Mouse (Mus musculus) layer of hippocampus, adult 9-10 months (tissue): Measurements from ENCODE around the gene Olfr148.
A peak's percentile ranks its signal among the peaks of the same experiment; 100 is the strongest.

Source experiments
- DNase-seq: peaks from one replicate; pipeline ENCODE4 v3.0.0; 2022; ENCODE audit warnings: low spot score

The Olfr148 gene

DNA sequence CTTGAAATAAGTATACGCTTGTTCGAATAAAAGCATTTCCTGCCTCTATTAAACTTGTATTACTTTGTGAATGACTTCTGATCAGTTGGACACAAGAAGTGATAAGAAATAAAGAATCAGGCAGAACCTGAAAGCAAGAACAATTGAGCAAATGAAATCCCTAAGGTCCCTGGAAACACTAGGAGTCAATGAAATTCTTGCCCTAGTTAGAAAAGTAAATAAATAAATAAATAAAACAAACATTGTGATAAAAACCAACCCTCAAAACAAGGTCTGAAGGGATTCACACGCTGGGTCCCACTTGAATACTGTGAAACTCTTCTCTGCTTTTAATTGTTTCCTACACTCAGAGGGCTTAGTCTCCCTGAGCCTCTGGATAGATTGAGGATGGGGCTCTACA lies at the start of gene Olfr148:
Gene Olfr148, plus strand, starts transcription at position 301 of the 400 bp plus-strand sequence.
- DNase-seq: no peak

DNA sequence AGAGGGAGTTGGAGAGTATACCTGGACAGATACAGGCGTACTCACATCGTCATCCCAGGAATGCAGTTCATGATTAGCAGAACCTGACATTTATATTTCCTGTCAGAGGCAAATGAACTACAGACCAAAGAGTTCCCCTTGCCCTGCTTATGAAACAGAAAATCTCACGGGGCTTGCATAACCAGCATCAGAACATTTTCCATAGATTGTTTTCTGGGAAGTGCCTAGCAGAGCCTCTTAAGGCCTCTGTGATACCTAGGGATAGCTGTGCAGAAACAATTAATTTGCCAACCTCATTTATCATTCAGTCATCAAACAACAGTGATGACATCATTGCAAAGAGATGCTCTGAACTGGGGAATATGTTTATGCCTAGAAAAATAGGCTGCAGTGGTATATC lies 35.0 kb upstream of the Olfr148 start, which contains the start of gene Olfr959:
Gene Olfr959, minus strand, starts transcription at position 101 of the 400 bp plus-strand sequence.
- DNase-seq: no peak

DNA sequence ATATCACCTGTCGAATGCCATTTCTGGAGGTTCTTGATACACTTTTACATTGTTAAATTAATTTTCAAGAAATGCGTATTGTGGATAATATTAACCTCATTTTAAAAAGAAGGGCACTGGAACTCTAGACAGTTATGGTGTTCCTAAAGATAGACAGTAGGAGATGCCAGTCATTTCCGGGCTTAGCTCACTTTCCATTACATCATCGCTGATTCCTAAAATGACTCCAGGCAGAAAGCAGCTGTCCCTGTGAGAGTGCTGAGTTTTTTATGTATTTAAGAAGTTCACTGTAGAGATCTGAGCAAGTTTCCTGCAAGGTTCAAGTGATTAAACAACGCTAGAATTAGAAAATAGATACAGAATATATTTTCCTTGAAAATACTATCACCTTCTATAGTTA lies 33.4 kb upstream of the Olfr148 start:
- DNase-seq: no peak

DNA sequence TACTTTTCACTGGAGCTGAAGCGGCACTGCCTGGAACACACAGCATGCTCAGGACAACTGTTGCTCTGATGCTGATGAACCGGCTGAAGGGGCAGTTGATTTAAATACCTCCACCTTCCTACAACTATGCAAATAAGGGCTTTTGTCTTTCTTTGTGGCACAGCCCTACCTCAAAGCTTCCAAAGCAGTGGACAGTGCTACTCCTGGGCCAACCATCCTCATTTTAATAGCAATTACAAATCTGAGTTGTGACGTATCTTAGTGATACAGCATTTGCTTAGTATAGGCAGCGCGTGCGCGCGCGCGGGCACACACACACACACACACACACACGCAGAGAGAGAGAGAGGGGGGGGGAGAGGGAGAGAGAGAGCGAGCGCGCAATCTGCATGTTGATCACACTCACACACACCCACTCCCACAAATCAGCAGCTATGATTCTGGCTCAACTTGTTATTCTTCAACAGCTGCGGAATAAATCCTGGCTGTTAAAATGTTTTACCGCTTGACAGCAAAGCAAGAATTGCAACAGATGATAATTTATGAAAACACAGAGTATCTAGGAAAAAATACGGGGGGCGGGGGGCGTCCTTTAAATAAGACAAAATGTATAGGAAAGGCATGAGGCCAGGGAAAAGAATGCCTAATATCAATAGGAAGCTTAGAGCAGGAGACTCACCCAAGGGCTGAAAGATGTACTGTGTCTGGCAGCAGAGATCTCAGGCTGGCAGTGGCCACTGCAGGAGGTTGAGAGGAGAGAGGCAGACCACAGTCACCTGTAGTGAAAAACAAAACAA lies 7.7 kb upstream of the Olfr148 start:
- DNase-seq: no peak

DNA sequence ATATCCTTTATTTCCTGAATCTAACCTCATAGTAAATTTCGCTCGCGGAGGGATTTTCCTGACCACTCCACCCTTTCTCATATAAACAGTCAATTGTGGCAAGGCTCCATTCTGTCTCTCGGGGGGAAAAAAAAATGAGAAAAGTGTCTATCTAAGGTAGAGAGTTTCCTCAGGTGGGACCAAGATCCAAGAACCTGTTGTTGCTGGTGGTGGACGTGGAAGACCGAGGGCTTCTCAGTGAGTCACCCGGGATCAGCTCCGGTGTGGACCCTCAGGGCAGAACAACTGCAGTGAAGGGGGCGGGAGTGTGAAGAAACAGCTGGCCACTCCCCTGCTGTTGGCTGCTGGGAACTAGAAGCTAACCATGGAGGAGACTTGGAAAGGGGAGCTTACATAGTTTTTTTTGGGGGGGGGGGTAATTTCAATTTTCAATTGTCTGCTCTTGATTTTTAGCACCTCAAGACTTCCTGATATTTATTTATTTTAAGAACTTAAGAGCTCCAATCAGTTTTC lies 7.1 kb upstream of the Olfr148 start:
- DNase-seq: no peak

DNA sequence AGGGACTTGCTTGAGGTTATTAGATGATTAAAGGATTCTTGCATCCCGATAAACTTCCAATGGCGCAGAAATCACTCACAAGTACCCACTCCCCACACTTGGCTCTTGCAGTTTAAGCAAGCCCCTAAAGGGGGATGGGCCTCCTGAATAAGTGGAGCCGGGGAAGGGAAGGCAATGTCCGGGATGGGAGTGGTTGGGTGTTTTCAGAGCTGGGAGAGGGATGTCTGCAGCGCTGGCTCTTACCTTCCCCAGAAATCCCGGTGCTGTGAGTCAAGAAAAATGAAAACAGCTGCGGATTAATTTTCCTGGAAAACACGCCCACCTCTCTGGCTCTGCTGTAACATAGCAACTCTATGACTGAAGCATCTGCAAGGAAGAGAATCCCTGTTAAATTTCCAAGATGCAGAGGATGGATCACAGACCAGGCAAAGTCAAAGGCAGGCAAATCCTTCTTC lies 6.4 kb upstream of the Olfr148 start, which contains the start of gene AW551984:
Gene AW551984, minus strand, starts transcription at position 405 of the 455 bp plus-strand sequence.
- DNase-seq: no peak

DNA sequence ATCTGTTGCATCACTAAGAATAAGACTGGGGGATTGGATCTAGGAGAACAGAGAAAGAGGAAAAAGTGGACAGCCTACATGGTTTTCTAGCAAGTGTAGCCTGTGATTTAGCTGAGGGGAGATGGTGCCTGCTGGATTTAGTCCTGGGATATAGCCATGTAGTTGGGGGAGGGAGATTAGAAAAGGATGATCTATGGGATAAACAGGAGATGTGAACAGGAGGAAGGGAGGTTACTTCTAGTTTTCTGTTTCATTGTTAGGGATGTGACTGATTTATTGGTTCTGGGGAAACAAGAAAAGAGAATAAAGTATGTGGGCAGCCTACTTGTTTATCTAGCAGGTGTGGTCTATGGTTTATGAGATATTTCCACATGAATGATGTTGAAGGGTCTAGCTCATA lies 2.0 kb upstream of the Olfr148 start:
- no peak for DNase-seq

DNA sequence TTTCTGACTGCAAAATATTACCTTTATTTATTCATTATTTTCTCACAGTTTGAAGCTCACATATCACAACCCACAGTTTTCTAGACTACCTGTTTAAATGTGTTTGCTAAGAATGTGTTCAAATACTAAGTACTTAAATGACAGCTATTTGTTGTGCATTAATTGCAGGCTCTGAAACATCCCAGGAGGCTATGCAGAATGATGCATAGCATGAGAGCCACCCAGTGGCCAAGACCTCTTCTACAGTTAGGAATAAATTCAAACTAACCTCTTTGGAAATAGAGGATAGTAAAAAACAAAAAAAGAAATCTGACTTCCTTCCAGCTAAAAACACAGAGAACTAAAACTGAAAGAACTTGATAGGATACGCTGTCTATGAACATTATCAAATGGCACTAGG lies 1.5 kb downstream of the Olfr148 start:
- no peak for DNase-seq

DNA sequence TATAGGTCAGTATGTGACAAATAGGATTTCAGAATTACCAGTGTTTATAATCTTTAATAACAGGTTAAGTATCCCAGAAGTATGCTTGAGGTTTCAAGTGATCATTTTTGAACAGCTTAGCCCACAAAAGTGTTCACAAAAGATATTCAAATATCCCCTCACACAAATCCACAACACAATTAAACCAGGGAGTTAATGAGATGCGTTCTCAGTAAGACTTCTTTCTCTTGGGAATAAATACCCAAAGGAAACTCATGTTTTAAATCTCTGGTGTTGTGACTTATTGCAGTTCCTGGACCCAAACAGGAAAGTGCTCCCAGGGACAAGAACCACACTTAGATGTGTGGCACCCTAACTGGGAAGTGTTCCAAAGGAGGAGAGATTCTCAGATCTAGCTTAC lies 10.6 kb downstream of the Olfr148 start, which contains the start of gene Olfr960:
Gene Olfr960, plus strand, starts transcription at position 301 of the 400 bp plus-strand sequence.
- no peak for DNase-seq

DNA sequence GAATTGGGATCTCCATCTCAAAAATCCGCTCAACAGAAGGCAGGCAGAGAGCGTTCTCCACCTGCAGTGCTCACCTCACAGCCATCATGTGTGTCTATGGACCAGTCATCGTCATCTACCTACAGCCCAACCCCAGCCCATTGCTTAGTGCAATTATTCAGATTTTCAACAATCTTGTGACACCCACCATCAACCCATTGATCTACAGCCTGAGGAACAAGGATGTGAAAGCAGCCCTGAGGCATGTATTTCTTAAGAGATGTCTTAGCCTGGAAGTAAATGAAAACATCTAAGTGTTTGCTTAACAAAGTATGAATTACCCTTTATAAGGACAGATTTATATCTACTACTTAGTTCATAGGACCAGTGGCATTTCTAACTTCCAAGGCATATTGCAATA lies 13.3 kb downstream of the Olfr148 start:
- DNase-seq: no peak

DNA sequence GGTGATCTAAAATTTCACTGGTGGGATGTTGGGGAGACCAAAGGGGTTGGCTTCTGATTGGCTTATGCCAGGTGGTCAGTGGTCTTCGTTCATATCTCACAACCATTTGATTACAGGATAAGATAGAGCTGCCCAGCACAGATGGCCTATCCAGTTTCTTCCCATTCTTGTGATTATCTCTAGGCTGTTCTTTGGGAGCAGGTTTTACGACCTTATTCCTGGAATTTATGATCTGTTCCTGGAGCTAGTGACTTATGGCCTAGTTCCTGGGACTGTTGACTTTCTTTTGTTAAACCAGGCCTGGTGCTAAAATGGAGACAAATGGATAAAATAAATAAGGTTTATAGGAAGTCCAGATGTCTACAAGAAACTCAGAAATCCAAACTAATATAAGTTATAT lies 14.3 kb downstream of the Olfr148 start:
- DNase-seq: no peak

DNA sequence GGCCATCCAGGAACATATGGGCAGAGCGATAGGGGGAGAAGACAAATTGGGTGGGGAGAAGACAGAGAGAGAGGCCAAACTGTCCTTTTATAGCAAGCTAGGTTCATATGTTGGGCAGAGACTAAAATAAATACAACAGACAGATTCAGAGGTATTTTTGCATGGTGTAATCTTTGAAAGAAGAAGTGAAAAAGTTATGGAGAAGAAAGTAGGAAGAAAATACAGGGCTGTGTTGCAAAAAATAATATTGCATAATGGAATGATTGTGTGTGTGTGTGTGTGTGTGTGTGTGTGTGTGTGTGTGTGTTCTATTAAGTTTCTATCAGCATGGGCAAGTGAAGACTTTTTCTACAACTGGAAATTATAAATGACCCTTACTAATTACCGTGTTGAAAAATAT lies 18.6 kb downstream of the Olfr148 start:
- no peak for DNase-seq

DNA sequence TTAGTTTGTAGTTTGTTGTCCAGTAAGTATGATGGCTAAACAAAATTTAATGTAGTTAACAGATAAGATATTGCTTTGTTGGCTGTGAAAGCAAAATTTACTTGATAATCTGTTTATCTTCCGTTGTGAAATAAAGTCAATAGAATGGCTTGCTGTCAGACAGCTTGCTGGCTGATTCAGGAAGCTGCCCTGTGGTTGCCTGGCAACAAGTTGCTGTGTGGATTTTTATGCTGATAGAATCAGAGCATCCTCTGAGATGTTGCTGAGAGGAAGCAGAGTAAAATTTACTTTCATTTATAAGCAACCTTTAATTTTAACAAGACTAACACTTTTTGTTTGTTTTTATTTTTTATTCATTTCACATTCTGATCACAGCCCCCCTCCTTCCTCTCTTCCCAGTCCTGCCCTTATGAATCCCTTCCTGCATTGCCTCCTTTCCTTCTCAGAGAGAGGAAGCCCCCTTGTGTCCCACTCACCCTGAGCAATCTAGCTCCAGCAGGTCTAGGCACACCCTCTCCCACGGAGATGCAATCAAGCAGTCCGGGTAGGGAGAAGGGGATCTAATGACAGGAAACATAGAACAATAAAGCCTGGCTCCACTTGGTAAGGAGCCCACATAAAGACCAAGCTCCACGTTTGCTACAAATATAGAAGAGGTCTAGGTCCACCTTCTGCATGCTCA lies 23.6 kb downstream of the Olfr148 start:
- peak; percentile 18 for DNase-seq

DNA sequence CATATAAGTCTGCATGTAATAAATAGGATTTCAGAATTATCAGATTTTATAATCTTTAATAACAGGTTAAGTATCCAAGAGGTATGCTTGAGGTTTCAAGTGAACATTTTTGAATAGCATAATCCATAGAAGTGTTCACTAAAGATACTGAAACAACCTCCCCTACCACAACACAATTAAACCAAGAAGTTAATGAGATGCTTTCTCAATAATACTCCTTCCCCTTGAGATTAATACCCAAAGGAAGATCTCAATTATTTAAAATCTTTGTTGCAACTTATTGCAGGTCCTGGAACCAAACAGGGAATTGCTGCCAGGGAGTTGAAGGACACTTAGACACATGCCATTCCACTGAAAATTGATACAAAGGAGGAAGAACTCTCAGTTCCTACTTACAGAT lies 34.3 kb downstream of the Olfr148 start, which contains the start of gene Olfr961:
Gene Olfr961, plus strand, starts transcription at position 301 of the 400 bp plus-strand sequence.
- DNase-seq: no peak

DNA sequence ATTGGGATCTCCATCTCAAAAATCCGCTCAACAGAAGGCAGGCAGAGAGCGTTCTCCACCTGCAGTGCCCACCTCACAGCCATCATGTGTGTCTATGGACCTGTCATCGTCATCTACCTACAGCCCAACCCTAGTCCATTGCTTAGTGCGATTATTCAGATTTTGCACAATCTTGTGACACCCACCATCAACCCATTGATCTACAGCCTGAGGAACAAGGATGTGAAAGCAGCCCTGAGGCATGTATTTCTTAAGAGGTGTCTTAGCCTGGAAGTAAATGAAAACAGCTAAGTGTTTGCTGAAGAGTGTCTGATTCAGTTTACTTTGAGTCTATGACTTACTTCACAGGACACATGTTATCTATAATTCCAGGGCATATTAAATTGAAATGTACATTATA lies 36.9 kb downstream of the Olfr148 start:
- DNase-seq: no peak

DNA sequence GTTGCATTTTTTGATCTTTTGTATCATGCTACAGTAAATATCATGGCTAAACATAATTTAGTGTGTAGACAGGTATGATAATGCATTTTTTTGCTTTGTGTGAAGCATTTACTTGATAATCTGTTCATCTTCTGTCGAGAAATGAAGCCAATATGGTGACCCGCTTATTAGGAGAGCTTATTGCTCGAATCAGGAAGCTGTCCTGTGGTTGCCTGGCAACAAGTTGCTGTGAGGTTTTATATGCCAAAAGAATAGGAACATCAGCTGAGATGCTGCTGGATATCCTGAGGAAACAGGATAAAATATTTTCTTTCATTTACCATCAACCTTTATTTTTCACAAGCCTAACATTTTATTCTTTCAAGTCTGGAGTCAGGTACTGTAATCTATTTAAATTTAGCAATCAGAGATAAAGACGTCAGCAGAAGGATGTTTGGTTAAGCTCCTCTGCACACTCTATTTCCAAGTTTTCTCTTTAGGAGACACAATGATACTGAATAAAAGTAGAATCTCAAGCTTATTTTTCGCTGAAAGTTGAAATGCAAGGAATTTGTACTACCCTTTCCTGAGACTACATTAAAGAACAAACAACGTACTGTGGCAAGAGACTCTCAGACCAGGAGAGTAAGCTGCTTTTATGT lies 44.4 kb downstream of the Olfr148 start:
- peak; percentile 20 for DNase-seq
